Mouse (Mus musculus) lung, postnatal 10 days (tissue): Measurements from ENCODE around the gene 6330403K07Rik.

ENCODE experiments used
- DNase-seq: peaks from one replicate; pipeline ENCODE4 v3.0.0; 2021

6330403K07Rik gene

DNA sequence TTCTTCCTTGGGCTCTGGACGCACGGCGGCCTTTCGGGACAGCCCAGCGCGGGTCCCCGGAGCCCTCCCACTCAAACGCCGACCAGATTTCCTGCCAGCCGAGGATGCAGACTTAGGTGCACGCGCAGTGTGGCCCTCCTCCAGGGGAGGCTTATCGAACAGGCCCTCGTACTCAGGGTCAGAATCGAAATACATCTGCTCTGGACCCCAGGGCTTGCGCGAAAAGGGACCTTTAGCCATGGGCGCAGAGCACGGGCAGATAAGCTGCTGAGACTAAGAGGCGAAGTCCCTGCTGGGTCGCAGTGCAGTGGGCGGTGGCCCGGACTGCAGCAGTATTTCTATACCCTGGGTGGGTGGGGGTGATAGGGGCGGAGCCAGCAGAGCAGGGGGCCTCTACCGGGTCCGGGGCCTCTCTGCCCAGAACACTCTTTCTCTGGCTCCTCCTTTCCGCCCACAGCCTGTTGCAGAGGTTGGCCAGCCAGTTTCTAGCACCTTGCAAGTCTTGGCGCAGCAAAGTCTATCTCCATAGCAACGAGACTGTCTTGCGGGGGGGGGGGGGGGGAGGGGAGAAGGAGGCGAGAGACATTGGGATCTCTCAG lies at the start of gene 6330403K07Rik:
TSS of gene 6330403K07Rik (minus strand) at position 351 of the 599 bp plus-strand sequence.
- DNase-seq, result peak; percentile 80

DNA sequence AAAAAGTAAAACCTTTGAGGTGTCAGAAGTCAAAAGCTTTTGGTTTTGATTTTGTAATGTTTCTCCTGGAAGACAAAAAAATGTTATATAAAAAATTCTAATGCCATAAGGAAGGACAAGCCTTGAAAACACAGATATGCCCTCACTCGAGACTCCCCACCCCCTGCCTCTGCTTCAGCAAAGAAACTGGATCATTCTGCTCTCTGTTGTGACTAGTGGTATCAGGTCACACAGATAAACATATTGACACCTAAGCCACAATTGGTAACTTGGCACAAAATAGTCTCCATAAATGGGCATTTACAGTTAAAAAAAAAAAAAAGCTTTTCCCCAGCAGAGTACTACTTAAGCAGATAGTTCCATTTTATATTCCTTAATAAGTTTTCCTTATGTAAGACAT lies 43.0 kb upstream of the 6330403K07Rik start:
- no peak for DNase-seq

DNA sequence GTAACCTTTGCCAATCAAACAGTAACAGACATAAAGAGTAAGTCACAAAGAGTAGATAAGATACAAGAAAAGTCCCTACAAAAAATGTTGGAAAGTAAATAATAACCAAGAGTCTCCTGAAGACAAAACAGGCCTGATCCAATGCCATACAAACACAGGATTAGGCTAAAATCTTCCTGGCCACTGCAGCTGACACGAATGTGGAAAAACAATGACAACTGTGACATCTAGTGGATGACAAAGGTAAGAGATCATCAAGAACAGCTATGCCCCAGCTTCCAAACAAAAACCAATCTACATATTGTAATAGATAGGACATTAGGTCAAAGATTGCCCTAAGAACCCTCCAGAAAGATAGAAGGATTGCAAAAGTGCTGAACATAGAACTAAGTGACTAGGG lies 19.2 kb upstream of the 6330403K07Rik start:
- peak; percentile 43 for DNase-seq

DNA sequence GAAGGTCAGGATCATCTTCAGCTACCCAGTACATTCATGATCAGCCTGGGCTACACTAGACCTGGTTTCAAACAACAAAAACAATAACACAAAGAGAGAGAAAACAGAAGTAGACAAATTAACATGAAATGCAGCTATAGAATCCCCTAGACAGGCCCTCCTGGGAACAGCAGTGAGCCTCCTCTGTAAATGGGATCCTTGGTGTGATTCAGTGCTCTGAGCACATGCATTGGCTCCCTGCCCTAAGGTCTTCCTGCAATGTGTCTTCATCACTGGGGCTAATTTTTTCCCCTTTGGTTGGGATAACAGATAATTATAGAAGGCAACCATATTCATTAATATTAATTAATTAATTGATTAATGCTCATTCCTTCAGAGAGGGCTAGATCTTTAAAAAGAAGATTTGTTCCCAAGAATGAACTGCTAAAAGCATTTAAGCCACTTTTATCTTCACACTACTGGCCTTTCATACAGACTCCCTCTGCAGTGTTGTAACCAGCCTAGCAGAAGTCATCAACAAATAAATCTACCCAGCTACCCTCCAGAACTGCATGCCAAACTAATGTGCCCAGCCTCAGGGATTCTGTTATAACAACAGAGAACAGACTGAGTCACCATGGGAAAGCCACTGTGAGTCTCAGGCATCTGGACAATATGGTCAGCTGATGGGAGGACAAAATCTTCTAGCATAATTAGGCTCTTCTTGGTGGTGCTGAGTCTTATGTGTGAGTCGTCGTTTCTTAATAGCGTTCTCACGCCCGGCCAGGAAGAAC lies 6.4 kb upstream of the 6330403K07Rik start:
- DNase-seq, result no peak

DNA sequence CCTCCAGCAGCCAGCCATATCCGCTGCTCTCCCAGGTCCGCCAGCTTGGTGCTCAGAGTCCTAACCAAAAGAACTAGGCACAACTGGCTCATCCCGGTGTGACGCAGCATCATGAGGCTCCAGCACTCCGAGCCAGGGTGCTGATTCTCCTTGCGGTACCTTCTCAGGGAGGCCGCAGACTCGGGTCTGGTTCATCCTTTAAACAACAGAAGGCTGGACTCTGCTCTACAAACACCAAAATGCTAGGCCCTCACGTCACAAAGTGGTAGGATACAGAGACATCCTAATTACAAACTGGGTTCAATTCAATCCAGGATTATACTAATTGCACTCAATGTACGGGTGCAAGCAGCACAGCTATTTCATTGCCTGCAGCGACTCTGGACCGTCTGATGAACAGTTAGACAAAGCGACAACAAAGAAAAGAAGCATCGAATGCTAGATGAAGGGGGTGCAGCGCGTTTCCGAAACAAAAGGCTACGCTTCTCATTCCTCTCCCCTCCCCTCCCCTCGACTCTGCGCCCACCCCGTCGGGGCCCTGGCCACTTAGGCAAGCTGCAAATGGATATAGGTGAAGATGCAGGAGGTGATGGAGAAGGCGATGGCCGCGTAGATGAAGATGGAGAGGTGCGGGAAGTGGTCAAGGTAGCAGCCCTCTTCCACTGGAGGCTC lies 686 bp downstream of the 6330403K07Rik start:
- DNase-seq, result peak; percentile 15

DNA sequence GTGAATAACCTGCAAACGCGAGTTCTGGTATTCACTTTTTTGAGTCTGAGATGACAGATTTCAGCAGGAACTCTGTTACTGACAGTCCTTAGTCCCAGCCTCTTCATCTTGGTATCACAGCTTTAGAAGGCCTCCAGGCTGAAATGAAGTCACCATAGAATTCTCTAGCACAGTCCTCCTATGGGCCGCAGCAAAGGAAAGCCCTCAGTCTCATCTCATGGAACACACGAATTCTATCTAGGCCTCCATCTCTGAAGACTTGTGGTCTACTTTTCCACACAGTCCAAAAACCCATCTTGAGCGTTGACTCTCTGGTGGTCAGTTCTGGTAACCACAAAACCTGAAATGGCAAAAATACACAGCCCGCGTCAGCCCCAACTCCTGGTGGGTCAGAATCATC lies 1.2 kb downstream of the 6330403K07Rik start:
- no peak for DNase-seq

DNA sequence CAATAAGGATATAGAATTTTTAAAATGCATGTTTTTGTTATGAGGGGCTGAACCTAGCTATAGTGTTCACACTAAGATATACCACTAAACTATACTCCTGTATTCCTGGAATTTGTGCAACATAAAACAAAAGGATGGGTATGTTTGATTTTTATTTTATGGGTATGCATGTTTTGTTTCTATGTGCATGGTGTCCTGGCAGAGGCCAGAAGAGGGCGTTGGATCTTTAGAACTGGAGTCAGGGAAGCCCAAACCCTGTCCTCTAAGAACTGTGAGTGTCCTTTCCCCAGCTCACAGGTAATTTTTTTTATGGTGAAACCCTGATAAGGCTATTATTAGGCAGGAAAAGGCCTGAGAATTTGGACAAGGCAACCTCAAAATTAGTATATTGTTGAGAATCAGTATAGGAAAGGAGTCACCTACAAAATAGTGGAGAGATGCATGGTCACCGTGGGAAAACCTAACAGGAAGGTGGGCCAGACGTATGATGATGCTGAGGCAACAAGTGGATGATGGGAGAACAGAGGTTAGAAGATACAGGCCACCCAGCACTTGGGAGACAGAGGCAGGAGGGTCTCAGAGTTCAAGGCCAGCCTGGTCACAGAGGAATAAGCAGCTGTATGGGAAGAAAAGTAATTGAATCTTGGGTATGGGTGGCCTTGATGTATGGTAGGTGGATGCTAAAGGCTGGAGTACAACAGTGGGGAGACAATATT lies 3.8 kb downstream of the 6330403K07Rik start:
- no peak for DNase-seq

DNA sequence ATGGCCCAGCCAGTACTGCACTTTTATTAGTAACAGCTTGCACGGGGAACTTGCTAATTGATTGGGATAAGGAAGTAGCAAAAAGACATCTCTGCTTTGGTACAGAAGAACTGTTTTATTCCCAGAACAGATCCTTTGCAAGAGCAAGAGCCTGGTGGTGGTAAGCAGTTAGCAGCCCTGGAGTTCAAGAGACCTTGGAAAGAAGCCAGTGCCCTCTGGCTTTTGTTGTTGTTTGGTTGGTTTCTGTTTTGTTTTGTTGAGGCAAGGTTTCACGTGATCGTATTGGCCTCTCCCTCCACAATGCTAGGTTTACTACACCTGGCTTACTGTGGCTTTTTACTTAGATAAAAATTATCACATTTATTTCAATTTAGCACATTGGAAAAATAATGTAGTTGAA lies 5.0 kb downstream of the 6330403K07Rik start:
- no peak for DNase-seq

DNA sequence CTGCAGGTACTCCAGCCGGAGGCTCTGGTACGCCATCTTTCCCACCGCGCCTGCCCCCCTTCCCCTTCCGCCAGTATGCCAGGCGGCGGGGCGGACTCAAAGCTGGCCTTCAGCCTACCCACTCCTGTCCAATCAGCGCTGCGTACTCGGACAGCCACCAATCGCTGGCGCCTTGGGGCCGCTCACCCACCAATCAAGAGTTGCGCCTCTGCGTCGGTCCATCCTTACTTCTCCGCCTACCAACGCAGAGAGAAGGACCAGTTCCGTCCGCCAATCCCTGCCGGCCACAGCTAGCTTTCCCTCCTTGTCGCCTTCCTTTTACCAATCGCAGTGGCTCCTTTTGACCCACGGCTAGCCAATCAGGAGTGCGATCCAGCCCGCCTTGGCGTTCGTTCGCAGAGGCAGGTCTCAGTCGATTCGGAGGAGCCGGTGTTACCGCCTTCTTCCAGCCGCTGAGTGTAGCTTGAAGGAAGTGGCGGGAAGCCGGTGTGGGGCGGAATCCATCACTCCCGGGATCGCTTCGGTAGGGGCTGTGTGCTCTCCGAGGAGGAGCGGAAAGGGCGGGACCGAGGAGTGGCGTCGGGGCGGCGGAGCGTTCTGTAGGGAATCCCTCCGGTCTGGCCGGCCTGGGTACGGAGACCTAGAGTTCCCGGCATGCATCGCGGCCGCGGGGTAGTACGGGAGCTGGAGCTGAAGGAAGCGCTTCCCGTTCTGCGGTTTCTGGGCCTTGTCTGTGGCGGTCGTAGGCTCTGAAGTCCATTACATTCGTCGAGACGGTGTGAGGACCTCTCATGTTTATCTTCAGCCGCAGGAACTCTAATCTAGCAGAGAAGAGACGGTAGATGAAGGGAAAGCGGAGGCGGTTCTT lies 13.9 kb downstream of the 6330403K07Rik start, which contains the start of the genes Mis12 and Derl2:
TSS of gene Mis12 (plus strand) at position 411 of the 868 bp plus-strand sequence.
TSS of gene Derl2 (minus strand) at position 641 of the 868 bp plus-strand sequence.
- DNase-seq, result peak; percentile 98

DNA sequence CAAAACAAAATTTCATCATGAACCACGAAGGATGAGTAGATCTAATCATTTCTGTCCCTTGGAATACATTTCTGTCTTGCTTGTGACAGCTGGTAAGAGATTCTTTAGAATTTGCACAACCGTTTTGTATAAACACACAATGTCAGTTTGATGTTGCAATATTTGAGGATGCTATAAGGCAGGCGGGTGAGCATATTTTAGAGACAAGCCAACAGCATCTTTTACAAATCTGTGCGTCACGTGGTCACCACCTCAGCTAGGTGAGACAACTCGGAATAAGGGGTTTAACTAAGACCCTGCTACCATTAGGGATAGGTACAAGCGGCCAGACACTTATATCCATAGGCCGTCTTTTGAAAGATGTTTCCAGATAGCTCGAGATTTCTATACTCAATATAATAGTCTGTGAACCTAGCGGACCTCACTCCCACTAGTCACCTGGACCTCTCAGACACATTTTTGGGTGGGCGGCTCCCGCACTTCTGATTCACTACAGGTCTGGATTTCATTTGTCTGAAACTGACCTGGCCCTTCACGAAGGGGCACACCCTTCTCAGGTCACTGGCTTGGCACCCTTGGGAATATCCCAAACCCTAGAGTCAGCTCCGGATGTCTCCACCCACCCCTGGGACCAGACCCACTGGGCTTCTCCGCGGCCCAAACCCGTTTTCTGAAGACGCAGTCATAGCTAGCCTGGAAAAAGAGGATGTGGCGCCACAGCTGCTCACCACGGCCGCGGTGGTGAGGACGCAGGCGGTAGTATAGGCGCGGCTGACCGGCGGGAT lies 14.7 kb downstream of the 6330403K07Rik start:
- DNase-seq, result no peak

DNA sequence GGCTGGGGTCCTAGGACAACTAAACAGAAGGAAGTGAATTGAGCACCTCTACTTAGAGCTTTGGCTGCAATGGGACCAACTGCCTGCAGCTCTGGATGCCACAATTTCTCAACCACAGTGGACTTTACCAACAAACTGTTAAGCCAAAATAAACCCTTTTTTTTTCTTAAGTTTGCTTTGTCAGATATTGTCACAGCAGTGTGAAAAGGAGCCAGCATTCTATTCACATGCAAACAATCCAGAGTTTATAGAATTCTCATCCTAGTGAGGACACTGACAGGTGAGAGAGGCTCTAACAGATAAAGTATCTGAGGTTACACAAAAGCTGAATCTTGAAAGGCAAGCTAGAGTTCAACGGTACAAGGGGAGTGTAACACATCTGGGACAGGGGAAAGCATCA lies 16.3 kb downstream of the 6330403K07Rik start:
- DNase-seq, result no peak

DNA sequence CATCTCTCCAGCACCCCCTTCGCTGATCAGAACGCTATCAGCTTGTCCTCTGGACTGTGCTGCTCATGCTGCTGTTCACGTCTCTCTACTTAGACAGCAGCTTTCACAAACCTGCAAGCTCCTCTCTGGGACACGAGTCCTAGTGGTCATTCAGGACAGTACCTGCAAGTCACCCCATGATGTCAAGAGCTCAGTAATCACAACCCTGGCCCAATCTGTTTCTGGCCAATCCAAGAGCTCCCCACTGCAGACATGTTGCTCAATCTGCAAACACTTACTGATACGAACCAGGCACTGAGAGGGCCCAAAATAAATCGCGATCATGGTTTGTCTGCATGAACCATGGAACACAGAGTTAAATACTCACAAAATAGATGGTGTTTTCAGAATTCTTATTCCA lies 20.6 kb downstream of the 6330403K07Rik start:
- peak; percentile 32 for DNase-seq

DNA sequence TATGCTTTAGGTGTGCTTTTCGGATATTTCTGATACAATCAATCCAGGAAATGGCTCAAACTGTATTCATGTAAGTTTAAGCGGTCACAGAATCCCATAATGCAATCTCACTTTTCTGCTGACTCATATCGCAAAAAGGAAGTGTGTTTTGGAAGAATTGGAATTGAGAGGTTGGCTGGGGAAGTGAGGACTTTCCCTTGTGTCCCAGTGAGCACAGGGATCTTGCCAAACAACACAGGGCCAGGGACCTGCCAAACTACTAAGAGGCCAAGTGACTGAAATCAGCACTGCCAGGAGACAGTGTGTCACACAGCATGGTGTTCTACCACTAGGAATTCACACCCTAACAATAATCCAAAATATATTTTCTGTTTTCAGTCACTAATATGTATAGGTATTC lies 25.0 kb downstream of the 6330403K07Rik start:
- peak; percentile 11 for DNase-seq

DNA sequence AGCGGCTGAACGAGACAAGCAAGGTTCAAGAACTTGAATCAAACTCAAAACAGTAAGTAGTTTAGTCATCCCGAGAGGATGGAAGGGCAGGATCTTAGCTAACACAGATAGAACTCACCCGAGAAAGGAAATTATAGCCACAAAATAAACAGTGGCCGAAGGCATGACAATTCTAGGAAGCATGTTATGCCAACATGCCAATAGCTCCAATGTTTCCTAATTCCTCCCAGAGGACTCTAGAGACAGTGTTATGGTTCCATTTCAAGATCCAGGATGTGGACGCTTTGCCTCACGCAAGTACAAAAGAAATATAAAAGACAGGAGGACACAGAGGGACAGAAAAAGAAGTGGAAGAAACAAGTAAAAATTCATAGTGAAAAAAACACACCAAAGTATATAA lies 25.5 kb downstream of the 6330403K07Rik start:
- DNase-seq, result peak; percentile 38

DNA sequence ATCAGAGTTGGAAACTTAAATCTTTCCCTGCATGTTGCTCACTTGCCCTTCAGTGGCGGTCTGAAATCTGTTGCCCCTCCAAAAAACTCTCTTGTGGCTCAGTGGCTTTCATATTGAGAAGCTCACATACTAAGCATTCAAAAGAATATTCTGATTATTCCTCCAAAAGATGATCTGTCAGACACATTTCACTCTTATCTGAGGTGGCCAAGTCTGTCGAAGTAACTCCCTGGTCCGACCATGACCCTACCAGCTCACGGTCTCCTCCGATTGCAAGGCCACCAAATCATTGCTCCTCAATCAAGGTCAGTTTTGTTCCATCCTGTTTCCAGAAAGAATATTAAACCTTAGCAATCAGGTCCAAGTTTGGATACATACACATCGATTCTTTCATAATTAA lies 26.3 kb downstream of the 6330403K07Rik start:
- no peak for DNase-seq

DNA sequence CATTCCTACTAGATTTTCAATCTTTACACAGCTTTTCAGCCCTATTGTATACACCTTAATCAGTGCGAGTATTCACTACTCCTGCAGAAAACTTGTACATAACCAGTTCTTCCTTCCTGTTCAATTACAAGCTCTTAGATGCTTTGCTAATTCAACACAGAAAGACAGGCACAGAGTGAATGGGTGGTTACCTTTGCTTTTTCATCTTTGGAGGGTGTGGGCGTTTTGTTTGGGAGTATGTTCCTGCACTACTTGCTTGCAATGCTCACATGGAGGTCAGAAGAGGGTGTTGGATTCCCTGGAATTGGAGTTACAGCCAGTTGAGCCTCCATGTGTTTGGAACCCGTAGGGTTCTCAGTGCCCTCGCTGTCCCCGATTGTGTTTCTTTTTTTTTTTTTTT lies 28.3 kb downstream of the 6330403K07Rik start:
- DNase-seq, result no peak

DNA sequence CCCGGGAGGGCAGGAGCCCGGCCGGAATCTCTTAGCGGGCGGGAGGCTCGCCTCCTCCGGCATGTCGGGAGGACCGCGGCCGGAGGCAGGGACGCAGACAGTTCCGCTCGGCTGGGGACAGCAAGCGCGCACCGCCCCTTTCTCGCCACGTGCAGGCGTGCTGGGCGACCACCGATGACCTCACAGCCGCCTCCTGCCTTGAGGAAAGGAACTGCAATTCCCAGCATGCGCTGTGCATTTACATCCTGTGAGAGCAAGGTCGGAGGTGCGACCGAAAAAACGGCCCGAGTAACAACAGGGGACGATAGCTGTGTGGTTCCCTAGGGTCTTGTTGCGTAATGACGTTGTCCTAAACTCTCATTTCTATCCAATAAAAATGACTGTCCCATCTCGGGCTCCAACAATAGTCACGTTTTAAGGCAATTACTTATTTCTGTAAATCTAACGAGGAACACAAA lies 29.0 kb downstream of the 6330403K07Rik start, which contains the start of gene Dhx33:
TSS of gene Dhx33 (minus strand) at position 122 of the 458 bp plus-strand sequence.
- peak; percentile 99 for DNase-seq

DNA sequence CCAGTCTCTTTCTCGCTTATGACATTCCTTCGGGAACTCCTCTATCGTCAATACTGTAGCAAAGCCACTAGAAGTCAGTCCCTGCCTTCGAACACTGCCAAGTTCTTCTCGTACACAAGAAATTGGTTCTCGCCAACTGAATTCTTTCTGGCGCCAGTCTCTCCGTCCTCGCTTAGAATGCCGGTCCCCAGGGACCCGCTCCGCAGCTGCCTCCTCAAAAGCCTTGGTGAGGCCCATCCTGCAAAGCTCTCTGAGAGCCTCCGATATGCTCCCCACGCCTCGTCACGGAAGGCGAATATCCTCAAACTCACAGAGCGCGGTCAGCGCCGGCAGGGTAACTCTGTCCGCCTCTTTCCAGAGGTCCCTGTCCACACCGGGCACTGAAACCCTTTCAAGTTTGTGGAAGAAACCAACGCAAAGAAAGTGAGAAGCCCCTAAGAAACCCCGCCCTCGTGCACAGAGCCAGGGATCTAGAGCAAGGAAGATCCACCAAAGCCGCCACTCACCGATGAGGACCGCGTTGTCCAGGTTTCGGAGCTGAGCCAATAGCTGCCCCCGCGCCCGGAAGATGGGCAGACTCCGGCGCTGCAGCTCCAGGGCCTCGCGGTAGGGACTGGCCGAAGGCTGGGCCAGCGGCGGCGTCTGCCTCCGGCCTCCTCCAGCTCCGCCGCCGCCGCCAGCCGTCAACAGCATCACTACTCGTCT lies 29.6 kb downstream of the 6330403K07Rik start:
- DNase-seq, result peak; percentile 63

DNA sequence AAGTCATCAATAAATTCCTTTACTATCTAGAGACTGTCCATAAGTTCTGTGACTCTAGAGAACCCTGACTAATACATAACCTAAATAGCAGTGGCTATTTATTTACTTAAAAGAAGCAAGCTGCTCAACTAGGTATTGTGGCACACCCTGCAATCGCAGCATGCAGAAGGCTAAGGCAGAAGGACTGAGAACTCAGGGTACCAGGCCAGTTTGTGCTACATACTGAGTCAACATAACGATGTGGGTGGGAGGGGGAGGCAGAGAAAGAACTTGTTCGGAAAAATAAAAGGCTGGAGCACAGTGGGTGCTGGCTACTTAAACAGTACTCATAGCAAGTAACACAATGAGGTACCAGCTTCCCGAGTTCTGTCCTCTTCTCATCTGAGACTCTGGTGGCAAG lies 32.1 kb downstream of the 6330403K07Rik start:
- no peak for DNase-seq

DNA sequence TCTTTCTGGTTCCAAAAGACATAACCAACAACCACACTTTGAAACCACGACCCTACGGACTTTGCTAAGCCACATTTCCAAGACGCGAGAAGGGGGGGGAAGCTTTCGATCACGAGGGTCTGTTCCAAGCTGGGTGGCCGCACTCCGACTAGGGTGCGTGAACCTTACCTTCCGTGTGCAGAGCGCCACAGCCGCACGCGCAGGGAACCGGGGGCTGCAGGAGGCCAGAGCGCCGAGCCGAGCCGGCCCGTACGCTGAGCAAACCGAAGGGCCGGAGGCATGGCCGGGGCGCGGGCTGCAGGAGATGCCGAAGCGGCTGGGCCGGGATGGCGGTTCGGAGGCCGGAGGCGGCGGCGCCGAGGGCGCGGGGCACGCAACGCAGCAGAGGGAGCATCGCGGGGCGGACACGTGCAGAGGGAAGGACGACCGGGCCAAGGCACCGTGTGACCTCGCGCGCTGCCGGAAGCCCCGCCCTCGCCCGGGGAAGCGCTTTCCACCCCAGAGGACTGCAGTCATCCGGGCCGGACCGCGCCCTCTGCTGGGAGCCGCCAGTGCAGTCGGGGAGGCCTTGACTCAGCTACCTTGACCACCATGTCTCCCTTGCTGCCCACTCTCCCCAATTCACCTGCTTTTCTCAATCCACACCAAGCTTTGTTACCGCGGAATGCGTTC lies 50.6 kb downstream of the 6330403K07Rik start, which contains the start of gene C1qbp:
TSS of gene C1qbp (minus strand) at position 470 of the 672 bp plus-strand sequence.
- peak; percentile 96 for DNase-seq
